Mouse (Mus musculus) liver, embryonic 13.5 days (tissue): ENCODE measurements at regions not wholly inside any gene's neighbourhood (a gene's known extent, or its start where the extent isn't known, plus 50 kb on each side); places are given as distances from the start of the nearest gene placed in this dataset.

Experiments used
- ATAC-seq: fragments of 200-750 bp; cut with Nextera tagmentation; 2 replicates; pipeline ENCODE4 v1.8.0; 2017; ENCODE audit warnings: low read depth, mild to moderate bottlenecking, moderate number of reproducible peaks, moderate library complexity
- DNase-seq: peaks from one replicate; pipeline ENCODE4 v3.0.0; 2022
- H3K27ac ChIP-seq: fragments of 300-500 bp; sonication (generic); 2 replicates; pipeline ENCODE4 v1.5.1; 2015; ENCODE audit warnings: moderate library complexity, mild to moderate bottlenecking, inconsistent platforms
- H3K27me3 ChIP-seq: fragments of 300-500 bp; sonication (generic); 2 replicates; pipeline ENCODE4 v1.6.1; 2015; ENCODE audit warnings: mild to moderate bottlenecking, inconsistent platforms
- H3K36me3 ChIP-seq: fragments of 300-500 bp; sonication (generic); 2 replicates; pipeline ENCODE4 v1.6.1; 2015; ENCODE audit warnings: mild to moderate bottlenecking, inconsistent platforms
- H3K4me1 ChIP-seq: fragments of 300-500 bp; sonication (generic); replicated peaks from 2 replicates; pipeline ENCODE4 v1.6.1; 2015; ENCODE audit warnings: inconsistent platforms
- H3K4me2 ChIP-seq: fragments of 300-500 bp; sonication (generic); 2 replicates; pipeline ENCODE4 v1.6.1; 2015; ENCODE audit warnings: inconsistent platforms, mild to moderate bottlenecking, moderate library complexity
- H3K4me3 ChIP-seq: fragments of 300-500 bp; sonication (generic); replicated peaks from 2 replicates; pipeline ENCODE4 v1.5.1; 2015; ENCODE audit warnings: mild to moderate bottlenecking, inconsistent platforms
- H3K9ac ChIP-seq: fragments of 300-500 bp; sonication (generic); 2 replicates; pipeline ENCODE4 v1.6.1; 2015; ENCODE audit warnings: mild to moderate bottlenecking, inconsistent platforms
- H3K9me3 ChIP-seq: fragments of 300-500 bp; sonication (generic); replicated peaks from 2 replicates; pipeline ENCODE4 v1.6.1; 2016; ENCODE audit warnings: inconsistent platforms
- WGBS: fragments of 180-500 bp; shearing (Covaris S2); methylation state at CpG from one replicate; pipeline ENCODE4 v1.1.7; 2015; ENCODE audit not compliant: insufficient replicate concordance; 5-methylcytosine and 5-hydroxymethylcytosine counted together

DNA sequence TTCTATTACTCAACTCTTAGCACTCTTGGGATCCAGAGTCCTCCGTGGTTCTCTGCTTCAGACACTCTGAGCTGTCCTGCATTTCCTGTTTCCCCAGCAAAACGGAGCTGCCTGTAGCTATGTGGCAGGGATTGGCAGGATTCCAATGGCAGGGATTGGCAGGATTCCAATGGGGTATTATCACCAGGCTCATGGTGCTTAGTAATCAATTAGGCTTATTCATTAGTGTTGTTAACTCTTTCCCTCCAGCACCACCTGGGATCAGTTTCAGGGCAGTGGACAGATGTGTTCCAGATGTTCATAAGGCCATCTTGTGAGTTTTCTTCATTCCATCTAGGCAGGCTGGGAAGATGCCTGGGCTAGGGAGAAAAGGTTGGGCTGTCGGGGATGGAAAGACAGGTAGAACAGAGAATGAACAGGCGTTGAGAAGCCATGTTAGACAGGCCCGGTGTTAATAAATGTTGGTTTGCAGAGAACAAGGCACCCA, 163.5 kb downstream of the Emp1 start:
- Histone ChIP-seq H3K9ac (no peak overlapping the region), H3K36me3 (no peaks in the 10 kb centered on the region), H3K9me3 (no peaks in the 10 kb centered on the region), H3K4me2 (no peak overlapping the region), H3K4me3 (no peak overlapping the region), H3K27ac (no peak overlapping the region), H3K4me1 (no peaks in the 10 kb centered on the region), H3K27me3 (no peaks in the 10 kb centered on the region)
- no peak for ATAC-seq
- DNase-seq: no peak
- WGBS: 56% methylated on average over 5 of the region's 5 CpGs

DNA sequence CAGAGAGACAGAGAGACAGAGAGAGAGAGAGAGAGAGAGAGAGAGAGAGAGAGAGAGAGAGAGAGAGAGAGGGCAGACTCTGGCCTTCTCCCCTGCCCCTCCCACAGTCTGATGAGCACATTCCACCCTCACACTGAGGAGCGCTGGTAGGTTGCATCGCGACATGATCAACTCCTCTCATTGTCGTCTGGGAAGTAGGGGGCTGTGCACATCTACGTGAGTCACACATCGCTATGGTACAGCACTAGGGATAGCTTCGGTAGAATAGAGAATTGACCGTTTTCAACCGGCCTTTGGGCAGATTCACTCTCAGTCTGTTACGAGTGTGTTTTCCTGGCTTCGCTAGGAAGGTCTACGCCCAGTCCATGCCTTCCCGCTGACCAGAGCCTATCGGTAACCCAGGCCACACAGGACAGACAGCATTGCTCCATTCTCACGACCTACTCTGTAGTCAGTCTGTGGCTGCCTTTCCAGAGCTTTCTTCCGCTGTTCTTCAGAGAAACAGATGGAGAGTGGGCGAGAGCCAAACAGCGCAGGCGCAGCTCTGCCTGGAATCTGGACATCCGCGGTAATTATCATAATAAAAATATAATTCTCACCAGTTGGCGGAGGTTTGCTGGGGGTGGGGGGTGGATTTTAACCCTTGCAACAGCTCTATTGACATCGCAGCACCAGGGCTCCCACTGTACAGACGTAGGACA, 164.3 kb downstream of the Emp1 start:
- 77% methylated on average over 24 of the region's 24 CpGs for WGBS
- no peak for DNase-seq
- Histone ChIP-seq H3K4me1 (no peaks in the 10 kb centered on the region), H3K27ac (no peak overlapping the region), H3K4me3 (no peak overlapping the region), H3K9me3 (no peaks in the 10 kb centered on the region), H3K9ac (no peak overlapping the region), H3K36me3 (no peaks in the 10 kb centered on the region), H3K27me3 (no peaks in the 10 kb centered on the region), H3K4me2 (no peak overlapping the region)
- no peak for ATAC-seq

DNA sequence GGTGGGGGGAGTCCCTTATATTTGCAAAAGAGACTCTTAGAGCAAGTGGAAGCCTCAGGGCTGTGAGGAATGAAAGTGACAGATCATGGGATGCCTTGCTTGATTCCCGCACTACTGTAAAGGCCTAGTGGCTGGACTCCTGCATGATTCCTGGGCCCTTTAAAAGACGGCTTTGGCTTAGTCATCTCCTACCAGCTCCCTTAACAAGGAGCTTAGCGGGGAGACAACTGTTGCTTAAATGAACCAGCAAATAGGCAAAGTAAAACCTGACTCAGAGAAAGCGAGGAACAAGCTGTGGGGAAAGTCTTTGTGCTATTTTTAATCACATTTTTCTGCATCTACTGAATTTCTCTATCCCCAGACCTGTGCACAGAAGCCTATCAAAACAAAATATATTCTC, 165.5 kb downstream of the Emp1 start:
- H3K9me3 ChIP-seq: no peaks in the 10 kb centered on the region
- no peak for DNase-seq
- H3K4me1 ChIP-seq: no peaks in the 10 kb centered on the region
- WGBS: 60% methylated on average over 4 of the region's 4 CpGs
- no peaks in the 10 kb centered on the region for H3K27me3 ChIP-seq
- H3K4me3 ChIP-seq: no peak overlapping the region
- H3K27ac ChIP-seq: no peak overlapping the region
- no peak overlapping the region for H3K4me2 ChIP-seq
- no peaks in the 10 kb centered on the region for H3K36me3 ChIP-seq
- ATAC-seq: no peak
- no peak overlapping the region for H3K9ac ChIP-seq

DNA sequence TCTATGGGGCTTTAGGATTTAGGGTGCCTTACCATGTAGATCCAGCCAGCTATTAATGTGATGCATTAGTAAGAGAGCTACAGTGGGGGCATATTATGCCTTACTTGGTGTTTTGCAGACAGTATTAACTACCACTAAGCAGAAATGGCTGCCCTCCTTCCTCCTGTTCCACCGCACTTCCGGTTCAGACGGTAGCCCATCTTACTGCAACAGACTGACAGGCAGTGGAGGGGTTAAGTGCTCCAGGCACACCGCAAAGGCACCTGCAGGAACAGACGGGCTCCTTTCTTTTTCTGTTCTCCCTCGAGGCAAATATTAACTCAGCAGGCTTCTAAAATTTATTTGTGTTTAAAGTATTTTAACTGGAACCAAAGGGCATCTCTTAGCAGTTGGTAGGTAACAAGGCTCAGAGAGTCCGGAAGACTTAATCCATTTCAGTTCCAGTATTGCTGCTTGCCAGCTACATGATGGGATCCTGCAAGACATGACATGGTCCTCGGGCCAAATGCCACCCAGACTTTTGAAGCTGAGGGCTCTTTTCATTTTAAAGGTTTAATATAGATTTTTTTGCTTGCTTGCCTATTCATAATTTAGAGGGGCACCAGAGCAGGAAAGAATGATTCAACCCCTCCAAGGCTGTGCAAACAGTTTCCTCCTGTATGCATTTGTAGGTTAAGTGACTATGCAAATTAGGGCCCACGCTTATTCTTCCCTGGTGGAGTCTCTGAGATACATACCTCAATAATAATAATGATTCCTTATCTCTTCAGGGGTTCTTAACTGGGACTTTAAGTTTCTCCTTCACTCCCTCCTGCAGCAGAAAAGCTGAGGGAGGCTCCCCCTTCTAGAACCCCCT, 177.7 kb downstream of the Emp1 start:
- Histone ChIP-seq H3K9me3 (no peaks in the 10 kb centered on the region), H3K27me3 (no peaks in the 10 kb centered on the region), H3K4me1 (no peaks in the 10 kb centered on the region), H3K9ac (no peak overlapping the region), H3K27ac (no peak overlapping the region), H3K4me2 (no peak overlapping the region), H3K36me3 (no peaks in the 10 kb centered on the region), H3K4me3 (no peak overlapping the region)
- WGBS: 38% methylated on average over 9 of the region's 9 CpGs
- DNase-seq (no peak), ATAC-seq (no peak)

DNA sequence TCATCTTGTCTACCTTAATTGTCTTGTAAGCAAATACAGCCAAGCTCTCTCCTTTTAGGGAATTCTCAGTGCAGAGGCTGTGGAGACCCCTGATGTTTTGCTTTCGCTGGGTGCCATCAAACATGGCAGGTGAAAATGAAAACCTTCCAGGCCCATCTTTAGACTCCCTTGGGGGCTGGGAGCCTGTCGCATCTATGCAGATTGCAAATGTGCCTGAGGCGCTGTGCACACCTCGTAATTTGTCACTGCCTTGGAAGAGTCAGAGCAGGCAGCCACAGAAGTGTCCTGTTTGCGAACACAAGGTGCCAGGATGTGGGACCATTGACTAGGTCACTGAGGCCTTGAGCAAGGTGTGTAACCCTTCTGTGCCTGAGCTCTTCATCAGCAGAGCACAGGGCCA, 179.2 kb downstream of the Emp1 start:
- Histone ChIP-seq H3K27ac (no peak overlapping the region), H3K9me3 (no peaks in the 10 kb centered on the region), H3K4me3 (no peak overlapping the region), H3K4me2 (no peak overlapping the region), H3K4me1 (no peaks in the 10 kb centered on the region), H3K9ac (no peak overlapping the region), H3K27me3 (no peaks in the 10 kb centered on the region), H3K36me3 (no peaks in the 10 kb centered on the region)
- DNase-seq: no peak
- 60% methylated on average over 5 of the region's 5 CpGs for WGBS
- ATAC-seq: no peak

DNA sequence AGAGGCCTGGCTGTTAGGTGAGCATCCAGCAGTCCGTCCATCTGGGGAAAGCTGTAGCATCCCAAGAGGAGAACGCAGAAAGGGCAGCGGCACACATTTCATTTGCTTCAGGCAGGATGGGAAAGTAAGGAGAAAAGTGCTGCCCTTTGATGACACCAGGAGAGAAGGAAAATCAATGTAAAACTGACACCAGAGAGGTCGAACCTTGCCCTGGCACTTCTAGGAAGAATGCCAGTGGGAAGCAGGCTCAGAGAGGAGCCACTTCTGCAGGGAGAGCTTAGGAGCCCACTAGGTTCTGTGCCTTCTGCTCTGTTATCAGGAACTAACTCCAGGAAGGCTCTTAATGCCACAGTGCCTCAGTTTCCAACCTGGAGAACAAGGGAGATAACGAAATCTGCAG, 180.0 kb downstream of the Emp1 start:
- Histone ChIP-seq H3K9ac (no peak overlapping the region), H3K9me3 (no peaks in the 10 kb centered on the region), H3K36me3 (no peaks in the 10 kb centered on the region), H3K4me2 (no peak overlapping the region), H3K27ac (no peak overlapping the region), H3K4me1 (no peaks in the 10 kb centered on the region), H3K4me3 (no peak overlapping the region), H3K27me3 (no peaks in the 10 kb centered on the region)
- WGBS: 40% methylated on average over 5 of the region's 5 CpGs
- ATAC-seq (no peak), DNase-seq (no peak)

DNA sequence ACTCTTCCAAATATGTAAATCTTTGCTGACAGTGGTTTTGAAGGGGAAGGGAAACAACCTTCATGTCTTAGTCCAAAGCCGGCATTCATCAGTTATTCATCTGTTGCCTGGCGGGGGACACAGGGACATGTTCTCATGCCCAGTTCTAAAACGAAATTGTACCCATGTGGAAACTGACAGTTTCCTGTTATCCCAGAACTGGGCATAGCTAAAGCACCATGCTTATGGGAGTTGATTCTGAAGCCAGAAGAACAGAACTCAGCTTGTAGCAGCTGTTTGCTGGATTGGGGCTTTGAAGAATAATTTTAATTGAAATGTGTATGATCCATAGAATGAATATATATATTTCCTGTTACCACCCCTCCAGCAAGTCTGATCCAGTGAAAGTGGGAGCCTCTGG, 181.0 kb downstream of the Emp1 start:
- H3K27ac ChIP-seq: no peak overlapping the region
- H3K27me3 ChIP-seq: no peaks in the 10 kb centered on the region
- H3K9me3 ChIP-seq: no peaks in the 10 kb centered on the region
- no peaks in the 10 kb centered on the region for H3K4me1 ChIP-seq
- no peak for DNase-seq
- no peak overlapping the region for H3K4me3 ChIP-seq
- 49% methylated on average over 3 of the region's 3 CpGs for whole genome bisulfite sequencing
- no peak for ATAC-seq
- H3K4me2 ChIP-seq: no peak overlapping the region
- H3K9ac ChIP-seq: no peak overlapping the region
- H3K36me3 ChIP-seq: no peaks in the 10 kb centered on the region

DNA sequence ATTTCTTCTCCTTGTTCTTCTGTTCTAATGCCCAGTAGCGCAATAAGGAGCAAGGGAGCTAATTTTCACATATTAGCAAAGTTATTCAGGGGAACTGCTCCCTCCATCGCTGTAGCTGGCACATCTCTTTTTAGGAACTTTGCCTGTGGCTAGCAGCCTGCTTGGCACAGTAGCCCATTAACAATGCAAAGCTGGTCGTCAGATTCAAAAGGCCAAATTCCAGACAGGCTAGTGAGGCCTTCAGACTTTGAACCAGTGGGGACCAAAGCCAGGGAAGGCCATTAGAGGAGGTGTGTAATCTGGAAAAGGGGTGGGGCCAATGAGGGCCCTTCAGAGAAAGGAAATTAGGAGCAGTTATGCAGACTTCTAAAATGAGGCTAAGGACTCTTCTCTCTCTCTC, 181.5 kb downstream of the Emp1 start:
- Histone ChIP-seq H3K36me3 (no peaks in the 10 kb centered on the region), H3K27me3 (no peaks in the 10 kb centered on the region), H3K9ac (no peak overlapping the region), H3K4me1 (no peaks in the 10 kb centered on the region), H3K4me3 (no peak overlapping the region), H3K9me3 (no peaks in the 10 kb centered on the region), H3K4me2 (no peak overlapping the region), H3K27ac (no peak overlapping the region)
- 52% methylated on average over 3 of the region's 3 CpGs for WGBS
- ATAC-seq (no peak), DNase-seq (no peak)

DNA sequence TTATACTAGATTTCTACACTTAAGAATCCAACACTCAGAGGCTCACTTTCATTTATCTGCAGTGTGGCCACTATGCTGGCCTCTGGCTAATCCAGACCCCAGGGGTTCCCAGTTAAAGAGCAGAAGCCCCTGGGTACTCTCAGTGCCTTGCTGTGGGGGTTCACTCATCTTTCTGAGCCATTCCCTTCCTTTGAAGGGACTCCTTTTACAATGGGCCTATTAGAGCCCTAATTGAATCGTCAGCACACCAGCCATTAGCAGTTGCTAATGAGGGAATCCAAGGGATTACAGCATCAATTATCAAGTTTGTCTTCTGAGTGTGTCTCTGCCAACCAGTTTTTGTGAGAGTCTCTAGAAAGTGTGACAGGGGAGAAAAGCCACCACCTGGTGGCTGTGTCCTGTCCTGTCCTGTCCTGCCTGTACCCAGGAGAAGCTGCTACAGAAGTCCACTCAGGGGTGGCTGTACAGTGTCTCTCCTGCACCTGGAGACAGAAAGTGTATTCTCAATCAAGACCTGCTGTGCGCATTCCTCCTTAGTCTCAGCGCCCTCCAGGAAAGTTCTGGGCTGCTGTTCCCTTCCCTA, 188.1 kb downstream of the Emp1 start:
- Histone ChIP-seq H3K4me3 (no peak overlapping the region), H3K27me3 (no peaks in the 10 kb centered on the region), H3K9me3 (no peaks in the 10 kb centered on the region), H3K4me2 (no peak overlapping the region), H3K9ac (no peak overlapping the region), H3K4me1 (no peaks in the 10 kb centered on the region), H3K36me3 (no peaks in the 10 kb centered on the region), H3K27ac (no peak overlapping the region)
- DNase-seq (no peak), ATAC-seq (no peak)
- WGBS: 36% methylated on average over 3 of the region's 3 CpGs

DNA sequence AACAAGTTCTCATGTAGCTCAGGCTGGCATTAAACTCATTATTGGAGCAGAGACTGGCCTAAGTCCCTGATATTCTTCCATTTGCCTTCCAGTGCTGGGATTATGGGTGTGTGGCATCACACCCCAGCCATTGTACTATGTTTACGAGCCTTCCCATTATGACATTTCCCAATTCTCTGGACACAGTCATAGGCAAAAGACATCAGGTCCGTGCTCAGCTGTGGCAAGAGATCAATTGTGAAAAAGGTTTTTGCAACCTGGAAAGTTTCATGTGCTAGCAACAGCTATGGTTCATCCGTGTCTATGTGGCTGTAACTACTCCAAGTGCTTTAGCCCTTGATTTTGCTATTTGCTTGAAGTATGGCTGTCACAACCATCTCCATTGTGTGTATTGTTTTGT, 190.1 kb downstream of the Emp1 start:
- 59% methylated on average over 3 of the region's 3 CpGs for WGBS
- no peaks in the 10 kb centered on the region for H3K4me1 ChIP-seq

DNA sequence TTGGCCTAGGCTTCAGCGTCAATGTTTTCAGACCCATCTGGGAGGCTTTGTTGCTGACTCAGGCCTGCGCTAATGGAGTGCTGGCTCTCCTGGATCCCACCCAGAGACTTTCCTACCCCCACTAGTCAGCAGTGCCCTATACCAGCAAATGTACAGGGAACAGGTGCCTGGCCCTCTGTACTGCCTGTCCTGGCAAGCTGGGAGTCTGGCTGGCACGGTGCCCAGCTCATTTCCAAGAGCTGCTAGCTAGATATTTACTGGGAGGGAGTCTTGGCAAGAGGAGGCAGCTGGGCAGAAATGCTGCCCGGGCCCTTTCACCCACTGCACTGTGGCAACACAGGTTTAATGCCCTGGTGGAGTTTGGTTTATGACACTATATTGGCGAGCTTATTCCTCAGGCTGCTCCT, 197.2 kb downstream of the Emp1 start:
- Histone ChIP-seq H3K27me3 (no peaks in the 10 kb centered on the region), H3K4me1 (no peaks in the 10 kb centered on the region), H3K4me3 (no peak overlapping the region), H3K9ac (no peak overlapping the region), H3K9me3 (no peaks in the 10 kb centered on the region), H3K27ac (no peak overlapping the region), H3K36me3 (no peaks in the 10 kb centered on the region), H3K4me2 (no peak overlapping the region)
- ATAC-seq (no peak), DNase-seq (no peak)
- WGBS: 66% methylated on average over 5 of the region's 5 CpGs

More for the DNA sequence above, 190.1 kb downstream of the Emp1 start:
- Histone ChIP-seq H3K9me3 (no peaks in the 10 kb centered on the region), H3K4me2 (no peak overlapping the region), H3K36me3 (no peaks in the 10 kb centered on the region), H3K27me3 (no peaks in the 10 kb centered on the region), H3K9ac (no peak overlapping the region), H3K27ac (no peak overlapping the region), H3K4me3 (no peak overlapping the region)
- ATAC-seq (no peak), DNase-seq (no peak)
